Mouse (Mus musculus) cerebellum, adult 2 months (tissue): Measurements from ENCODE around the gene Psmd1. TPM values are rescaled to one million over a fixed set of nuclear protein-coding genes. Genes with fewer than 3 reads are reported as not detected.
A peak's percentile ranks its signal among the peaks of the same experiment; 100 is the strongest.

Experiments
- DNase-seq, 2 experiments: peaks; one replicate each; pipeline ENCODE4 v3.0.0; 2021
- H3K27ac ChIP-seq: fragments of 200-500 bp; 2 replicates; pipeline ENCODE4 v1.5.1; 2012; ENCODE audit warnings: low read length, control low read depth, inconsistent platforms; ENCODE audit not compliant: insufficient read depth
- H3K27me3 ChIP-seq: fragments of 200-500 bp; 2 replicates; pipeline ENCODE4 v1.6.1; 2012; ENCODE audit warnings: inconsistent platforms, mild to moderate bottlenecking, low read length, moderate library complexity; ENCODE audit not compliant: control insufficient read depth, insufficient read depth
- H3K4me1 ChIP-seq: fragments of 200-500 bp; 2 replicates; pipeline ENCODE4 v1.6.1; 2011; ENCODE audit warnings: low read length; ENCODE audit not compliant: control insufficient read depth, insufficient read depth
- H3K4me3 ChIP-seq: fragments of 200-500 bp; replicated peaks from 2 replicates; pipeline ENCODE3; 2011; ENCODE audit warnings: mild to moderate bottlenecking, low read depth, low read length, control low read depth; ENCODE audit not compliant: insufficient read depth
- CTCF ChIP-seq: fragments of 200-500 bp; IDR thresholded peaks from 2 replicates; pipeline ENCODE4 v1.5.1; 2011; ENCODE audit warnings: low read depth, mild to moderate bottlenecking, control low read depth, low read length, moderate library complexity, borderline replicate concordance; ENCODE audit not compliant: insufficient read depth
- POLR2A ChIP-seq: fragments of 200-500 bp; IDR thresholded peaks from 2 replicates; pipeline ENCODE4 v1.6.1; 2011; ENCODE audit warnings: low read length, control low read depth, borderline replicate concordance; ENCODE audit not compliant: insufficient read depth
- WGBS: fragments of 180-500 bp; shearing (Covaris S2); methylation state at CpG from one replicate; pipeline ENCODE4 v1.1.7; 2018; 5-methylcytosine and 5-hydroxymethylcytosine counted together
- polyA plus RNA-seq: library from polyadenylated mRNA; depleted of rRNA; stranded (reverse); fragments of >200 nt; gene quantifications from 2 replicates; pipeline ENCODE4 v1.2.3, GENCODE M21; 2012

Gene Psmd1
- polyA plus RNA-seq, 1 experiment = 84.2 TPM

DNA sequence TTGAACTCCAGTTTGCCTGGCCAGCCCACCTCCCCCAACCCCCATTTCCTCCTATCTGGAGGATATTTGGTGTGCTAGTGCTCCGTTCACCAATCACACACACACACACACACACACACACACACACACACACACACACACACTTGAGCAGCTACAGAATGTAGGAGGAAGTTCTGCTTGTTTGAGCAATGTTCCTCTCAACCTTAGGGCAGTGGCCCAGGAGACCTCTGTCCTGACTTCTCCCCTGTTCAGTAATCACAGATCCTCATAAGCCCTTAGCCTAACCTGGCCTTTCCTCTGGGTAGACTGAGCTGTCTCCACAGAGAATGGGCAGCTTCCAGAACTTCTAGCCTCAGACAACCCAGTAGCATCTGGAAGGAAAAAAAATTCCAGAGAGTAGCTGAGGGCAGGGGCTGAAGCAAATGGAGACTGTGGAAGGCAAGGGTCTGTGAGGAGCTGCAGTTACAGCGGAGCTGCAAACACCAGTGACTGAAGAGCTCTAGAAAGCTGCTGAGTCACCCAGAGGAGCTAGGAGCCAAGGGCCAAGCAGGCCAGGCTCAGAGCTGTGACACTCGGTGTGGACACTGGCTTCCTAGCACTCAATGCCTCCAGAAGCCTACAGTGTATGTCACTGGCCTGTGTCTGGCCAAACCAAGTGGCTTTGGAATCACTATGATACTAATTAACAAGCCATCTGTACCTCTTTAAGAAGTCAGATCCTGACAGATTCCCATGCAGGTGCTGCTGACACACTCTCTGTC, 25.8 kb upstream of the Psmd1 start:
- Histone ChIP-seq H3K4me1 (peaks cover 6% of the 10 kb centered on the region; the same call in 1 of the 2 replicates), H3K27ac (no peak overlapping the region), H3K27me3 (no peaks in the 10 kb centered on the region), H3K4me3 (no peak overlapping the region)
- TF ChIP-seq CTCF = no peak
- TF ChIP-seq POLR2A = no peak
- WGBS = 38% methylated on average over 3 of the region's 3 CpGs
- peak; percentile 67 to 83 for DNase-seq

DNA sequence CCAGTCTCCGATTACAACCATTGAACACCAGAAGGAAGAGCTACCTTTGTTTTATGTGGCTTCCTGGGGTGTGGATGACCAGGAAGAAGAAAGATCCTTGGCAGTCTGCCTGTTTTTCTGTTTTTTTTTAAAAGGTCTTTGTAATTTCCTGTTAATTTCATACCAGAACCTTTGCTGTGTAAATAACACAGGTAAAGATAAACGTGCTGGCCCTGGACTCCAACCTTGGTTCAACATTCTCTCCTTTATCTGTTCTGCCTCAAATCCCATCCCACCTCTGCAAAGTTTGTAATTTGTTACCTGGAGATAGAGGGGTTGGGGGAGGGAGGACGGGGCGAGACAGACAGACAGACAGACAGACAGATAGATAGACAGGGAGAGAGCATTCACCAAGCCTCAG, 24.1 kb upstream of the Psmd1 start:
- TF ChIP-seq POLR2A (no peak), CTCF (no peak)
- H3K4me1 ChIP-seq = peaks cover 6% of the 10 kb centered on the region; the same call in 1 of the 2 replicates
- no peak for DNase-seq
- 77% methylated on average over 4 of the region's 4 CpGs for WGBS
- H3K27ac ChIP-seq = no peak overlapping the region
- no peak overlapping the region for H3K4me3 ChIP-seq
- no peaks in the 10 kb centered on the region; the same call in 1 of the 2 replicates for H3K27me3 ChIP-seq

DNA sequence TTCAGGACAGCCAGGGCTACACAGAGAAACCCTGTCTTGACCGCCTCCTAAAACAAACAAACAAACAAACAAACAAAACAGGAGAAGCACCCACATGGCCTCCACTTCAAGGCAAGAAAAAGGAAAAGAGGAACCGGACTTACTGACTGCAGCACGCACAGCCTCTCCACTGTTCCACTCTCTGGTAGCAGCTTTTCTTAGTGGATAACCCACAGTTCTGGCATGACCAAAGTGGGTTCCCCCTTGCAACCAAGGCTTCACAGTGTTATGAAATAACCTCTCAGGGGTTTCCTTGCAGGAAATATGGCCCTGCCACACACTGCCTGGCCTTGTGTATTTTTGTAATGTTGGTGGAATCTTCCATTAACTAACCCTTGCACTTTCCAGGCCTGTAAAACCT, 23.4 kb upstream of the Psmd1 start:
- 95% methylated on average over 3 of the region's 3 CpGs for WGBS
- no peak for DNase-seq

DNA sequence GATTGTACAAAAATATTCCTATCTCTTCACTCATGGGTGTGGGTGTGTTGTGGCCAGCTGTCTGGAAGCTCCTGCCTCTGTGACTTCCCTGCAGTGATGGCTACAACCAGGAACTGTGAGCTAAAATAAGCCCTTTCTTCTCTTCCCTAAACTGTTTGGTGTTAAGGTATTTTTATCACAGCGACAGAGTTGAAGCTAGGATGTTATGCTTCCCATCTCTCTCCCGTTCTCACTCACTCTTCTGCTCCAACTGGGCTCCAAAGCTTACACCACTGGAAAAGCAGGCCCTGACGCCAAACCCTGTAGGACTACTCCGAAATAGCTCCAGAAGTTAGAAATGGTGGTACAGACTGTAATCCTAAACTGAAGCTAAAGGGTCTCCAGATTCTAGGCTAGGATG, 19.1 kb upstream of the Psmd1 start:
- no peak overlapping the region for H3K27ac ChIP-seq
- no peak overlapping the region for H3K4me3 ChIP-seq
- WGBS = 83% methylated on average over 4 of the region's 4 CpGs
- TF ChIP-seq POLR2A (no peak), CTCF (no peak)
- peaks cover 2% of the 10 kb centered on the region; the same call in 1 of the 2 replicates for H3K27me3 ChIP-seq
- H3K4me1 ChIP-seq = no peaks in the 10 kb centered on the region
- no peak for DNase-seq

More for the DNA sequence above, 23.4 kb upstream of the Psmd1 start:
- Histone ChIP-seq H3K4me1 (peaks cover 6% of the 10 kb centered on the region; the same call in 1 of the 2 replicates), H3K27me3 (no peaks in the 10 kb centered on the region; the same call in 1 of the 2 replicates), H3K27ac (no peak overlapping the region), H3K4me3 (no peak overlapping the region)
- TF ChIP-seq POLR2A (no peak), CTCF (no peak)

DNA sequence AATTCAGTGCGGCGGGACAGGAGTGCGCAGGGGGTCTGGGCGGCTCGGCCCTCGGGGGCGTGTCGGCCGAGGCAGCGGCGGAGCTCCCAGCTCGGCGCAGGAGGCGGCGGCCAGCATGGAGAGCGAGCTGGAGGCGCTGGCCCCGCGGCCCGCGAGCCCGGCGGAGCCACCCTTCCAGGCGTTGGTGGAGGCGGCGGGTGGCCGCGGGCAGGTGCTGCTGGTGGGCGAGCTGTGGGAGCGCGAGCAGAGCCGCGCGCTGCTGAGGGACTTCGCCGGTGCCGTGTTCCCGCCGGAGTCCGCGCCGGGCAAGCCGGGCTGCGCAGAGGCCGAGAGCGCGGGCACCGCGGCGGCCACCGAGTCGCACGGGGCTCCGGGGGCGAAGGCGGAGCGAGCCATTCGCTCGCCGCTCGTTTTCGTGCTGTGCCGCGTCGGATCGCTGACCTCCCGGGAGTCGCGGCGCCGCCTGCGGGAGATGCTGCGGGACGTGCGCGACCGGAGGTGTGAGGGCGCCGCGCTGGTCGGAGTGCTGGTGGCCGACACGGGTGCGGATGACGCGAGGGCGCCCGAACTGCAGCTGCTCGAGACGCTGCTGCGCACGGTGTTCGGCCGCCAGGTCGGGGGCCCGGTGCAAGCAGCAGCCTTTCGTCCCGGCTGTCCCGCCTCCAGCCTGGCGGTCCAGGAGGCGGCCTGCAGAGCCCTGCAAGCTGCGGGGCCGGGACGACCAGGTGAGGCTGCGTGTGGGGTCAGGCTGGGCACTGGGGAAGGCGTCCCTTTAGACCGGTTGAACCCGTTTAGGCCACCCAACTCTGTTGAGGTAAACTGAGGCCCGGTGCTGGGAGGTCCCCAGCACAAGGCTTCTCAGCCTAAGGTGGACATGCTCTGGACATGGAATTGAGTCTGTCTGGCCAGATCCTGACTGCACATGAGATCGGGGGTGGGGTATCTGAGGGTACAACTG, 18.1 kb upstream of the Psmd1 start, which contains the start of gene 2810459M11Rik:
2810459M11Rik (plus strand) TSS at position 16 of the 958 bp plus-strand sequence.
- DNase-seq = peak; percentile 36 to 51
- Histone ChIP-seq H3K27me3 (peaks cover 2% of the 10 kb centered on the region; the same call in 1 of the 2 replicates), H3K4me1 (no peaks in the 10 kb centered on the region), H3K27ac (no peak within 1 kb of the TSS), H3K4me3 (peak within 1 kb of the TSS; percentile 41)
- WGBS = 1% methylated on average over 108 of the region's 110 CpGs
- TF ChIP-seq CTCF (no peak), POLR2A (no peak)

DNA sequence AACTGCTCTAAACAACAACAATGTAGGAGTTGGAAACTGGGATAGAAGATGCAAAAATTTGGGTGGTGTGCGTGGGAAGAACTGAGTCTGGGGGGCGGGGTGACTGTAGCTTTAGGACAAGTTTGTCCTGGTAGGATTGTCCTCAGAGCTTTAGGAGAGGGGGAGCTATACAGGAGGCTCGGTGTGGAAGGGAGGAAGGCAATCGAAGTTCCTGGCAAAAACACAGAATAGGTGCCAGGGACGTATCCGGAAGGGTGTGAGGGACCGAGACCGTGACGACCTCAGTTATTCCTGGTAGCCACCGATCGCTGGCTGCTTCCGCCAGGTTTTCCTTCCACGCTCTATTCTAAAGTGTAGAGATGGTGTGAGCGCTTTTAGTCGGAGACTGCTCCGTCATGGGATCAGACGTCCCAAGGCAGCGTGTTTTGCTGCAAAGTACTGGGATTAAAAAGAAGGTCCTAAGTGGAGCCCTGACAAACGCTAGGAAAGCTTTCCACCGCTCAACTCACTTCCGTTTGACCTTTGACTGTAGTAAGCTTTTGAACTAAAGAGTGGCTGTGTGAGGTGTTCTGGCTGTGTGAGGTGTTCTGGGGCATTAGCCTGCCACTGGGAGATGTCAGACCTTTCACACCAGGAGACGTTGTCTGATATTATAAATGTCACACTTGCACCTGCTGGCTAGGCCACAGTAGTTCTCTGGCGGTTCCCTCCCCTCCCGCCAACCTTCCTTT, 17.2 kb upstream of the Psmd1 start:
- no peak overlapping the region for H3K27ac ChIP-seq
- TF ChIP-seq CTCF (no peak), POLR2A (no peak)
- no peak overlapping the region for H3K4me3 ChIP-seq
- WGBS = 44% methylated on average over 24 of the region's 24 CpGs
- H3K4me1 ChIP-seq = no peaks in the 10 kb centered on the region
- H3K27me3 ChIP-seq = peaks cover 2% of the 10 kb centered on the region; the same call in 1 of the 2 replicates
- no peak for DNase-seq

DNA sequence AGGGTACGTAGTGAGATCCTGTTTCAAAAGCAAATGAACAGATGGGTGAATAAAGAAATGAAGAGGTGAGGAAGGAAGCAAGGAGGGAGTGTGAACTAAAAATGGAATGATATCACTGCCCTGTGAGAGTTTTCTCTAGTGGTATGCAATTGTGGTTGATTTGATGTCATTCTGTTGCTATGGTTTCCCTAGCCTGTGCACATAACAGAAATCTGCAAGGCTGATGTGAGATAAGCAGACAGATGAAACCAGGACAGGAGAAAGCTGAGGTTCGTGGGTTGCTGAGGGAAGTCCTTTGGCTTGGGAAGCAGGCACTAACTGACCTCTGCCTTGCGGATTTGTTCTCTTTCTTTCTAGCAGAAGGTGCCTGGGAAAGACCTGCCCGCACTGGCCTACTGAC, 16.0 kb upstream of the Psmd1 start:
- 93% methylated on average over 4 of the region's 4 CpGs for WGBS
- TF ChIP-seq POLR2A = no peak
- no peak for TF ChIP-seq CTCF
- Histone ChIP-seq H3K27ac (no peak overlapping the region), H3K4me3 (no peak overlapping the region), H3K27me3 (peaks cover 2% of the 10 kb centered on the region; the same call in 1 of the 2 replicates), H3K4me1 (peaks cover 5% of the 10 kb centered on the region)
- no peak for DNase-seq
